Mouse (Mus musculus): ENCODE results near the gene Acat2. TPM values are rescaled to one million over a fixed set of nuclear protein-coding genes. Genes with fewer than 3 reads are reported as not detected.
"Not testable (repeated sequence)": the region's sequence is repeated elsewhere in the genome, so short reads cannot be mapped to it uniquely, and the experiment has no call there.

Gene Acat2
- polyA plus RNA-seq, 1 experiment from 2014 or later = 116 TPM

GRCm38 (mm10) chr17:12902291-12902690, 58.3 kb downstream of the Acat2 start:
- 82% methylated on average over 6 of the region's 6 CpGs for WGBS
- H3K9ac ChIP-seq = no peak overlapping the region
- H3K27ac ChIP-seq = no peak overlapping the region
- H3K27me3 ChIP-seq = no peaks in the 10 kb centered on the region
- H3K4me3 ChIP-seq = no peak overlapping the region
- peaks cover 4% of the 10 kb centered on the region; the same call in 1 of the 2 replicates for H3K36me3 ChIP-seq
- no peak overlapping the region for H3K4me2 ChIP-seq
- H3K4me1 ChIP-seq = peaks cover 3% of the 10 kb centered on the region; the same call in 1 of the 2 replicates
- ATAC-seq (ENCODE audit: borderline replicate concordance, extremely low read depth, low FRiP score, low TSS enrichment) = no peak
- H3K9me3 ChIP-seq = no peaks in the 10 kb centered on the region

GRCm38 (mm10) chr17:12898607-12899006, 61.9 kb downstream of the Acat2 start:
- H3K27ac ChIP-seq; H3K27me3 ChIP-seq; H3K4me3 ChIP-seq; H3K9me3 ChIP-seq; H3K4me2 ChIP-seq; H3K36me3 ChIP-seq; ATAC-seq (ENCODE audit: borderline replicate concordance, extremely low read depth, low FRiP score, low TSS enrichment); H3K9ac ChIP-seq; H3K4me1 ChIP-seq: not testable (repeated sequence)
- WGBS = 34% methylated on average over 2 of the region's 2 CpGs

- WGBS = 80% methylated on average over 5 of the region's 5 CpGs
- no peak overlapping the region for H3K4me3 ChIP-seq
- H3K27me3 ChIP-seq = no peaks in the 10 kb centered on the region
- H3K4me2 ChIP-seq = no peak overlapping the region
- no peak overlapping the region for H3K9ac ChIP-seq
- H3K4me1 ChIP-seq = no peaks in the 10 kb centered on the region
- no peak overlapping the region for H3K27ac ChIP-seq
- H3K36me3 ChIP-seq = peaks cover 4% of the 10 kb centered on the region; the same call in 1 of the 2 replicates
- ATAC-seq (ENCODE audit: borderline replicate concordance, extremely low read depth, low FRiP score, low TSS enrichment) = no peak
- H3K9me3 ChIP-seq = no peaks in the 10 kb centered on the region
Observed at GRCm38 (mm10) chr17:12897674-12898073, 62.9 kb downstream of the Acat2 start.

Other genes starting within 250 kb of the Acat2 start
- gene Igf2r, start 191.1 kb downstream of the Acat2 start, polyA plus RNA-seq (2015; fragmentation: Nextera tagmentation; extraction: Ambion mirVana) = 58.4 and 62.5 TPM in 2 replicates
- 0.15 and 0.69 TPM in 2 replicates for gene Mas1, start 92.6 kb downstream of the Acat2 start, polyA plus RNA-seq (2015; fragmentation: Nextera tagmentation; extraction: Ambion mirVana)
- not detected in 2 replicates for gene Mrgprh, start 84.7 kb downstream of the Acat2 start, polyA plus RNA-seq (2015; fragmentation: Nextera tagmentation; extraction: Ambion mirVana)
- gene Pnldc1, start 50.5 kb downstream of the Acat2 start, polyA plus RNA-seq (2015; fragmentation: Nextera tagmentation; extraction: Ambion mirVana) = 1.1 and 1.5 TPM in 2 replicates
- gene Tcp1, start 45.0 kb downstream of the Acat2 start, polyA plus RNA-seq (2015; fragmentation: Nextera tagmentation; extraction: Ambion mirVana) = 394 and 401 TPM in 2 replicates
- gene Mrpl18, start 44.4 kb downstream of the Acat2 start, polyA plus RNA-seq (2015; fragmentation: Nextera tagmentation; extraction: Ambion mirVana) = 154 and 155 TPM in 2 replicates
- 0.60 and 0.89 TPM in 2 replicates for gene Acat3, start 20.1 kb downstream of the Acat2 start, polyA plus RNA-seq (2015; fragmentation: Nextera tagmentation; extraction: Ambion mirVana)
- gene Wtap, start 33.4 kb upstream of the Acat2 start, polyA plus RNA-seq (2015; fragmentation: Nextera tagmentation; extraction: Ambion mirVana) = 115 and 129 TPM in 2 replicates
- gene Sod2, start 46.1 kb upstream of the Acat2 start, polyA plus RNA-seq (2015; fragmentation: Nextera tagmentation; extraction: Ambion mirVana) = 101 and 106 TPM in 2 replicates
- 0.26 TPM in 1 of 2 replicates, not detected in the other for gene Gpr31b, start 91.5 kb upstream of the Acat2 start, polyA plus RNA-seq (2015; fragmentation: Nextera tagmentation; extraction: Ambion mirVana)
- gene Tcp10b, start 100.4 kb upstream of the Acat2 start, polyA plus RNA-seq (2015; fragmentation: Nextera tagmentation; extraction: Ambion mirVana) = not detected in 2 replicates
- not detected in 2 replicates for gene Unc93a, start 171.1 kb upstream of the Acat2 start, polyA plus RNA-seq (2015; fragmentation: Nextera tagmentation; extraction: Ambion mirVana)